Mouse (Mus musculus) forebrain, embryonic 11.5 days (tissue): ENCODE results near the gene Nfic. TPM values are rescaled to one million over a fixed set of nuclear protein-coding genes. Genes with fewer than 3 reads are reported as not detected.

ENCODE experiments used
- ATAC-seq: fragments of 200-750 bp; cut with Nextera tagmentation; replicated peaks from 2 replicates; pipeline ENCODE4 v1.8.0; 2017; ENCODE audit warnings: moderate TSS enrichment; ENCODE audit not compliant: low FRiP score
- DNase-seq: peaks from one replicate; pipeline ENCODE4 v3.0.0-alpha.2; 2017; ENCODE audit warnings: low spot score
- H3K27ac ChIP-seq: fragments of 300-500 bp; sonication (generic); 2 replicates; pipeline ENCODE4 v1.5.1; 2014; ENCODE audit warnings: low read depth, low read length
- H3K27me3 ChIP-seq: fragments of 300-500 bp; sonication (generic); 2 replicates; pipeline ENCODE4 v1.6.1; 2014; ENCODE audit warnings: mild to moderate bottlenecking, low read length, mixed read lengths; ENCODE audit not compliant: control insufficient read depth, insufficient read depth
- H3K36me3 ChIP-seq: fragments of 300-500 bp; sonication (generic); 2 replicates; pipeline ENCODE4 v1.6.1; 2014; ENCODE audit warnings: mild to moderate bottlenecking, low read length, moderate library complexity, mixed read lengths; ENCODE audit not compliant: control insufficient read depth, insufficient read depth
- H3K4me1 ChIP-seq: fragments of 300-500 bp; sonication (generic); replicated peaks from 2 replicates; pipeline ENCODE4 v1.6.1; 2014; ENCODE audit warnings: low read length, mixed read lengths; ENCODE audit not compliant: control insufficient read depth, insufficient read depth
- H3K4me2 ChIP-seq: fragments of 300-500 bp; sonication (generic); 2 replicates; pipeline ENCODE4 v1.6.1; 2014; ENCODE audit warnings: low read depth, mild to moderate bottlenecking, low read length, moderate library complexity, mixed read lengths; ENCODE audit not compliant: severe bottlenecking
- H3K4me3 ChIP-seq: fragments of 300-500 bp; sonication (generic); 2 replicates; pipeline ENCODE4 v1.5.1; 2014; ENCODE audit warnings: low read depth, low read length
- H3K9ac ChIP-seq: fragments of 300-500 bp; sonication (generic); 2 replicates; pipeline ENCODE4 v1.6.1; 2014; ENCODE audit warnings: low read length
- H3K9me3 ChIP-seq: fragments of 300-500 bp; sonication (generic); 2 replicates; pipeline ENCODE4 v1.6.1; 2016; ENCODE audit warnings: low read length, mixed read lengths; ENCODE audit not compliant: control insufficient read depth
- WGBS: fragments of 180-500 bp; shearing (Covaris S2); extraction: QIAGEN DNeasy Blood & Tissue Kit; methylation state at CpG from one replicate; pipeline ENCODE4 v1.1.7; 2014; 5-methylcytosine and 5-hydroxymethylcytosine counted together
- polyA plus RNA-seq: library from polyadenylated mRNA; unstranded; fragments of >200 nt; fragmentation: Nextera tagmentation; extraction: Ambion mirVana; gene quantifications from 2 replicates; pipeline ENCODE4 v1.2.1, GENCODE M21; 2014

Gene Nfic
- polyA plus RNA-seq, 1 experiment from 2014 or later = 10.8 TPM

DNA sequence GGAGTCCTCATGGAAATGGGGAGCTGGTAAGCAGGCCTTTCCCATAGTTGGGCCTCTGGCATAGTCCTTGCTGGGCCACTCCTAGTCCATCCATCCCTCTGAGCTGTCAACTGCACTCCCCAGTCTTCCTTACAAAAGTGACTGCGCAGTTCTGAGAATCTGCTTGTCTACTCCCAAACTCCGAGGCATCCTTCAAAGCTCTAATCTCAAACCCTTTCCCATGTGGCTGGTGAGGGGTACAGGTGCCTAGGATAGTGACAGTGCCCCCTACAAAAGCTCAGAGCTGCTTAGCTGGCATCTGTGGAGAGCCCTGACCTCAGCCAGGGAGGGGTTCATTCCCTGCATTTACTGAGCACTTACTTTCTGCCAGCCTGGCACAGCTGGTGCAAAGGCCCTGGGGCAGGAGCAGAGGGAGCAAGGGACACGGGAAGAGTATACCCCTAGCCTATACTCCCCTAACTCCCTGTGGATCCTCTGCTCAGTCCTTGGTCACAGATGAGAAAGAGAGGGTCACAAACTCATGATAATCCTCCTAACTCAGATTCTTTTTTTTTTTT is 32.7 kb downstream of the Nfic start:
- H3K36me3 ChIP-seq = no peaks in the 10 kb centered on the region; the same call in 1 of the 2 replicates
- no peak overlapping the region for H3K4me2 ChIP-seq
- peaks cover 36% of the 10 kb centered on the region for H3K27me3 ChIP-seq
- H3K4me1 ChIP-seq = peaks cover 17% of the 10 kb centered on the region
- no peak overlapping the region for H3K27ac ChIP-seq
- DNase-seq (no peak), ATAC-seq (no peak)
- H3K9ac ChIP-seq = no peak overlapping the region
- WGBS = 88% methylated on average over 3 of the region's 3 CpGs
- H3K4me3 ChIP-seq = no peak overlapping the region
- H3K9me3 ChIP-seq = no peaks in the 10 kb centered on the region

GRCm38 (mm10) chr10:81422191-81422590 is 33.2 kb downstream of the Nfic start:
- DNase-seq (peak; percentile 48), ATAC-seq (no peak)
- Histone ChIP-seq H3K9me3 (no peaks in the 10 kb centered on the region), H3K27me3 (peaks cover 31% of the 10 kb centered on the region), H3K27ac (no peak overlapping the region), H3K36me3 (no peaks in the 10 kb centered on the region; the same call in 1 of the 2 replicates), H3K4me1 (peaks cover 18% of the 10 kb centered on the region), H3K4me2 (no peak overlapping the region), H3K9ac (no peak overlapping the region), H3K4me3 (no peak overlapping the region)
- 77% methylated on average over 6 of the region's 6 CpGs for WGBS

DNA sequence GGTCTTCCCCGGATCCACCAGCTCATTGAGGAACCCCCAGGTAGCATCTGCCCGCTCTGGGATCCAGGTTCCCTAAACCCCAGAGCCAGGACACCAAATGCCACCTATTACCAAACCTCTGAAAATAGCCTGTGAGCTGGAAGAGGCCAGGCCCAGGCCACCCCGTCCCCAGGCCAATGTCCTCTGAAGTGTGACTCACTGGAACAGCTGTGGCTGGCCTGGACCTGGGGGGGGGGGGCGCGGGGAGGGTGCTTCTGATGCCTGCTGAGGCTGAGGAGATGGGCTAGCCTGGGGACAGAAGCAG is 33.7 kb downstream of the Nfic start:
- no peak overlapping the region for H3K27ac ChIP-seq
- WGBS = 84% methylated on average over 5 of the region's 5 CpGs

DNA sequence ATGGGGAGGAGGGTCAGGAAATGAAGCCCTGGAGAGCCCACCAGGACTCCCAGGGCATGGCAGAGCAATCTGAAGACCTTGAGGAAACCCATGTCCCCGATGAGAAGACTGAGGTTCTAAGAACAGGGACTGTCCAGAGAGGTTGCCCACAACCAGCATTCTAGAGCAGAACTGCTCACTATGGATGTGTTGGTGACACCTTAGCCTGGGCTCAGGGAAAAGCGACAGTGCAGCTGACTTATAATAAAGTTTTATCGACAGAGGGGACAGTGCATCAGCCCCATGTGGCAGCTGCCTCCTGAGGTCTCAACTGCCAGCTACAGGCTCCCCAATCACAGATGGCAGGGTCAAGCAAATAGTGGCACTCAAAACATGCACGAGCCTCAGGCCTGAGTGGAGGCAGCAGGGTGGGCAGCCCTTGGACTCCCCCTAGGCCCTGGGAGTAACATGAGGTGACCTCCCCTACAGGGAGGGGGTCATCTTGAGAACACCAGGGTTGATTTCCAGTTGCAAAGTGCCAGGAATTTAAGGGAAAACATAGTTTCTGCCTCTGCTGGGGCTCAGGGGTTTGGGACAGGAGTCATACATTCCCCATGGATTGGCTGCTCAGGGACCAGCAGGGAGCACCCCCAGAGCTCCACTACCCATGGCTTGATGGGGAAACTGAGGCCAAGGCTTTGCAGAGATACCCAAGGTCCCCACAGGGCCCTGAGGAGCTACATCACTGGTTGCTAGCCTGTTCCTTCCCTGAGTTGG is 34.2 kb downstream of the Nfic start:
- 83% methylated on average over 4 of the region's 4 CpGs for WGBS

More for the DNA sequence above, 33.7 kb downstream of the Nfic start:
- peak; percentile 44 for DNase-seq
- Histone ChIP-seq H3K9me3 (no peaks in the 10 kb centered on the region), H3K9ac (no peak overlapping the region), H3K36me3 (no peaks in the 10 kb centered on the region; the same call in 1 of the 2 replicates), H3K4me2 (no peak overlapping the region), H3K27me3 (peaks cover 26% of the 10 kb centered on the region), H3K4me3 (no peak overlapping the region), H3K4me1 (peaks cover 21% of the 10 kb centered on the region)
- ATAC-seq = no peak

DNA sequence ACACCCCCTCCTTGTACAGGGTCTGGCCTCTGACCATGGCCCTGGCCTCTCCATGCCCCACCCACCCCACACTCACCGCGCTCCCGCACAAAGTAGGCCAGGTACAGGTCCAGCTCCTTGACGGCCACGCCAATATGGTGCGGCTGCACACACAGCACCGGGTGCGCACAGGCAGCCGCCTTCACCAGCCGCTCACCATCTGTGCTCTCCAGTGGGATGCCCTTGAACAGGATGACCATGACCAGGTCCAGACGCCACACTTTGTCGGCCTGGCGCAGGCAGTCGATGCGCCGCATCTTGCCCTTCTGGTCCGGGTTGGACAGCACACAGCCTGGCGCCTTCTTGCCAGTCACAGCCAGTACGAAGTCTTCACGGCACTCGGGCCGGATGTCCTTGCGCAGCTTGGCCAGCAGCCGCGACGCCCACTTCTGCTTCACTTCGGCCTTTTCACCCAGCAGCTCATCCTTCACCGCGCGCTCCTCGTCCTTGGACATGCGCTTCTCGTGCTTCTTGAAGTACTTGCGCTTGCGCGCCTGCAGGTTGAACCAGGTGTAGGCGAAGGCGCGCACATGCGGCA is 35.2 kb downstream of the Nfic start:
- no peak for ATAC-seq
- H3K27ac ChIP-seq = no peak overlapping the region
- H3K4me2 ChIP-seq = no peak overlapping the region
- H3K36me3 ChIP-seq = no peaks in the 10 kb centered on the region; the same call in 1 of the 2 replicates
- no peak overlapping the region for H3K4me3 ChIP-seq
- no peaks in the 10 kb centered on the region for H3K9me3 ChIP-seq
- 87% methylated on average over 40 of the region's 40 CpGs for whole genome bisulfite sequencing
- peaks cover 12% of the 10 kb centered on the region for H3K27me3 ChIP-seq
- no peak overlapping the region for H3K9ac ChIP-seq
- H3K4me1 ChIP-seq = peaks cover 16% of the 10 kb centered on the region; the same call in 1 of the 2 replicates
- DNase-seq = peak; percentile 50

More for the DNA sequence above, 34.2 kb downstream of the Nfic start:
- ATAC-seq (no peak), DNase-seq (no peak)
- Histone ChIP-seq H3K4me1 (peaks cover 20% of the 10 kb centered on the region), H3K9ac (no peak overlapping the region), H3K9me3 (no peaks in the 10 kb centered on the region), H3K4me2 (no peak overlapping the region), H3K27me3 (peaks cover 21% of the 10 kb centered on the region), H3K36me3 (no peaks in the 10 kb centered on the region; the same call in 1 of the 2 replicates), H3K4me3 (no peak overlapping the region), H3K27ac (no peak overlapping the region)

GRCm38 (mm10) chr10:81419111-81419928 is 36.1 kb downstream of the Nfic start:
- no peak overlapping the region for H3K4me2 ChIP-seq
- no peak overlapping the region for H3K27ac ChIP-seq
- no peak overlapping the region for H3K4me3 ChIP-seq
- H3K4me1 ChIP-seq = peaks cover 24% of the 10 kb centered on the region; the same call in 1 of the 2 replicates
- H3K9me3 ChIP-seq = no peaks in the 10 kb centered on the region
- no peaks in the 10 kb centered on the region; the same call in 1 of the 2 replicates for H3K36me3 ChIP-seq
- 93% methylated on average over 10 of the region's 10 CpGs for WGBS
- DNase-seq (peak; percentile 47), ATAC-seq (no peak)
- peaks cover 3% of the 10 kb centered on the region; the same call in 1 of the 2 replicates for H3K27me3 ChIP-seq
- H3K9ac ChIP-seq = no peak overlapping the region

DNA sequence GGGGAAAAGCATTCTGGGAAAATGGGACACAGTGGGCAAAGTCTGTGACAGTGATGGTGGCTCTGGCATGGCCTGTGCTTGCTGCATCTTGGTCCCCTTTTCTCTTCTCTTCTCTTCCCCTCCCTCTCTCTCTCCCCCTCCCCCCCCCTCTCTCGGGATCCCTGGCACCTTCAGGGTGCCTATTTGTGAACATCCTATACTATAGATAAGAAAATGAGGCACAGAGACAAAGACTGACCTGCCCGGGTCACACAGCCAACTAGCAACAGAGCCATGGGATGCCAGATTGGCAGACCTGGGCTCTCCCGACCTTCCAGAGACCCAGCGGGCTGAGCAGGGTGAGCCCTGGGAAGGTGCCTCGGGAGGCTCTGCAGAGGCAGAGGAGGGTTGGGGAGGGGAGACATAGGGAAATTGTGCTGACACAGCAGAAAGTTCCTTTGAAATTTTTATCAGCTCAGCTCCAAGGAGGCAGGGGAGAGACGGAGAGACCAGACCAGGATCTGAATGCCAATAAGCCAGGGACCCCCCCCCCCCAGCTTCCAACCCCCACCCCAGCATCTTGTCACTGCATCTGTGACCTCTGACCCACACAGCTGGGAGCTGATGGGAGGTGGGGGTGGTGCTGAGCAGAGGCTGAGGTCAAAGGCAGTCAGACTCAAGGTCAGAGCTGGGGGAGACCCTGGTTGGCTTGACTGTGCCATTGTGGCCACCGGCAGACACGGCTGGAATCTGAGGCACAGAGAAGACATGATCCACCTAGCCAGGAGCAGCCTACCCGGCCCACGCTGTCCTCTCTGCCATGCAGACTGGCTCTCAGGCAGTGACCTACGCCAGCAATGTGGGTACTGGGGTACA is 37.0 kb downstream of the Nfic start:
- ATAC-seq = no peak
- Histone ChIP-seq H3K36me3 (no peaks in the 10 kb centered on the region; the same call in 1 of the 2 replicates), H3K4me3 (no peak overlapping the region), H3K9ac (no peak overlapping the region; the same call in 1 of the 2 replicates), H3K27ac (no peak overlapping the region), H3K4me2 (no peak overlapping the region), H3K4me1 (peaks cover 32% of the 10 kb centered on the region), H3K9me3 (no peaks in the 10 kb centered on the region), H3K27me3 (no peaks in the 10 kb centered on the region)
- WGBS = 50% methylated on average over 11 of the region's 11 CpGs
- DNase-seq = peak; percentile 46
